ENCODE assay signal across 9 mouse cellular contexts in genomic region chr10:81322444-81322843, GRCm38 (mm10). TPM values are rescaled to one million over a fixed set of nuclear protein-coding genes. Genes with fewer than 3 reads are reported as not detected.
DNase-seq lines count a peak whose midpoint lies in the region; ATAC-seq lines count a peak whose summit lies in the region.
"Had no signal": no experiment of that assay in that cellular context is flagged by ENCODE, and none has a peak within 500 bp of the region (broad histone marks: within the 10 kb centered on the region; RNA-seq: fewer than 3 reads in every experiment).

No protein-coding gene starts in this region.

- ATAC-seq in heart, embryonic 13.5 days (ENCODE audit: extremely low read depth, insufficient number of reproducible peaks, low FRiP score, low TSS enrichment) = no peak
- ATAC-seq in neural tube, embryonic 11.5 days (ENCODE audit: insufficient read depth, low FRiP score, low TSS enrichment) = no peak
- ATAC-seq in forebrain, embryonic 15.5 days (replicated peaks) = no peak
- no peak for ATAC-seq in neural tube, embryonic 12.5 days (ENCODE audit: low FRiP score, low read depth)
- ATAC-seq in monocyte, adult 5-6 weeks (replicated peaks; ENCODE audit: insufficient number of reproducible peaks, low FRiP score, low TSS enrichment, poor library complexity, severe bottlenecking) = no peak

- H3K27me3 ChIP-seq in heart, embryonic 13.5 days (replicated peaks) = no peaks in the 10 kb centered on the region
- H3K27me3 ChIP-seq in neural tube, embryonic 11.5 days (ENCODE audit: control insufficient read depth, insufficient read depth, low read length) = no peaks in the 10 kb centered on the region
- no peaks in the 10 kb centered on the region for H3K27me3 ChIP-seq in forebrain, embryonic 15.5 days
- no peaks in the 10 kb centered on the region for H3K27me3 ChIP-seq in neural tube, embryonic 12.5 days (replicated peaks)

- peak overlapping the region; percentile 99 for H3K4me3 ChIP-seq in heart, embryonic 13.5 days
- peak overlapping the region; percentile 69; the same call in 1 of the 2 replicates for H3K4me3 ChIP-seq in neural tube, embryonic 11.5 days (ENCODE audit: low read depth, low read length)
- H3K4me3 ChIP-seq in forebrain, embryonic 15.5 days = peak overlapping the region; percentile 72; the same call in 1 of the 2 replicates
- H3K4me3 ChIP-seq in neural tube, embryonic 12.5 days = peak overlapping the region; percentile 7; the same call in 1 of the 2 replicates

- WGBS in heart, embryonic 13.5 days = 91% methylated on average over 27 of the region's 27 CpGs
- 96% methylated on average over 27 of the region's 27 CpGs for WGBS in neural tube, embryonic 11.5 days
- 91% methylated on average over 27 of the region's 27 CpGs for WGBS in forebrain, embryonic 15.5 days
- 96% methylated on average over 27 of the region's 27 CpGs for WGBS in neural tube, embryonic 12.5 days

- H3K36me3 ChIP-seq in heart, embryonic 13.5 days = peaks cover 67% of the 10 kb centered on the region
- H3K36me3 ChIP-seq in neural tube, embryonic 11.5 days (ENCODE audit: control insufficient read depth, insufficient read depth, low read length) = peaks cover 45% of the 10 kb centered on the region
- H3K36me3 ChIP-seq in forebrain, embryonic 15.5 days = peaks cover 60% of the 10 kb centered on the region
- H3K36me3 ChIP-seq in neural tube, embryonic 12.5 days = peaks cover 66% of the 10 kb centered on the region

- H3K27ac ChIP-seq in heart, embryonic 13.5 days (replicated peaks) = no peak overlapping the region
- H3K27ac ChIP-seq in neural tube, embryonic 11.5 days (ENCODE audit: low read depth, low read length) = no peak overlapping the region
- H3K27ac ChIP-seq in forebrain, embryonic 15.5 days (replicated peaks) = no peak overlapping the region
- no peak overlapping the region for H3K27ac ChIP-seq in neural tube, embryonic 12.5 days

- H3K4me2 ChIP-seq in heart, embryonic 13.5 days = peak overlapping the region; percentile 94
- peak overlapping the region; percentile 14; the same call in 1 of the 2 replicates for H3K4me2 ChIP-seq in neural tube, embryonic 11.5 days (ENCODE audit: low read depth)
- H3K4me2 ChIP-seq in forebrain, embryonic 15.5 days (replicated peaks) = no peak overlapping the region
- H3K4me2 ChIP-seq in neural tube, embryonic 12.5 days (replicated peaks) = peak overlapping the region; percentile 76

- no peaks in the 10 kb centered on the region for H3K9me3 ChIP-seq in heart, embryonic 13.5 days
- H3K9me3 ChIP-seq in neural tube, embryonic 11.5 days (ENCODE audit: control insufficient read depth, low read length) = no peaks in the 10 kb centered on the region
- no peaks in the 10 kb centered on the region for H3K9me3 ChIP-seq in forebrain, embryonic 15.5 days
- no peaks in the 10 kb centered on the region for H3K9me3 ChIP-seq in neural tube, embryonic 12.5 days

- no peak for DNase-seq in heart, adult 9 months (ENCODE audit: low spot score in 2 of 2)
- no peak for DNase-seq in neural tube, embryonic 11.5 days (ENCODE audit: low spot score)
- DNase-seq in neural tube, embryonic 10.5 days (ENCODE audit: extremely low spot score, low spot score) = no peak
- no peak for DNase-seq in left cerebral cortex, postnatal 36 days (ENCODE audit: low spot score in 2 of 2)
- DNase-seq: gastrocnemius, postnatal 25 days had no signal

- H3K4me1 ChIP-seq in heart, embryonic 13.5 days = peaks cover 52% of the 10 kb centered on the region
- H3K4me1 ChIP-seq in neural tube, embryonic 11.5 days (ENCODE audit: control insufficient read depth, insufficient read depth, low read length) = peaks cover 14% of the 10 kb centered on the region
- peaks cover 23% of the 10 kb centered on the region for H3K4me1 ChIP-seq in forebrain, embryonic 15.5 days
- peaks cover 26% of the 10 kb centered on the region for H3K4me1 ChIP-seq in neural tube, embryonic 12.5 days

- H3K9ac ChIP-seq in heart, embryonic 13.5 days = peak overlapping the region; percentile 96
- no peak overlapping the region for H3K9ac ChIP-seq in neural tube, embryonic 11.5 days (ENCODE audit: low read length)
- H3K9ac ChIP-seq in forebrain, embryonic 15.5 days (replicated peaks) = no peak overlapping the region
- no peak overlapping the region for H3K9ac ChIP-seq in neural tube, embryonic 12.5 days

- intact Hi-C loops in left cerebral cortex, postnatal 36 days (cut with DNase I) = no loop called here

RNA-seq across cellular contexts. Expression of gene Cactin, which starts 1.5 kb away (rescaled TPM):
- 25.6 and 28.2 TPM in 2 replicates for polyA plus RNA-seq in heart, embryonic 13.5 days (2015; fragmentation: Nextera tagmentation; extraction: Ambion mirVana)
- 39.4 and 46.2 TPM in 2 replicates for polyA plus RNA-seq in neural tube, embryonic 11.5 days (2014; fragmentation: Nextera tagmentation; extraction: Ambion mirVana)
- polyA plus RNA-seq in forebrain, embryonic 15.5 days (2015; fragmentation: Nextera tagmentation; extraction: Ambion mirVana) = 40.7 and 42.4 TPM in 2 replicates
- polyA plus RNA-seq in neural tube, embryonic 12.5 days (2016; fragmentation: Nextera tagmentation; extraction: Ambion mirVana) = 54.1 and 54.9 TPM in 2 replicates
- total RNA-seq in monocyte, adult 5-6 weeks (2017) = 24.5 to 34.3 TPM (median 25.5 TPM) in 3 replicates
- total RNA-seq in left cerebral cortex, postnatal 36 days (2021) = 10 to 100 TPM; 29.7 to 31.7 TPM

RNA-seq across cellular contexts. Expression of gene Tbxa2r, which starts 6.1 kb away (rescaled TPM):
- 13.6 and 14.7 TPM in 2 replicates for polyA plus RNA-seq in heart, embryonic 13.5 days (2015; fragmentation: Nextera tagmentation; extraction: Ambion mirVana)
- polyA plus RNA-seq in neural tube, embryonic 11.5 days (2014; fragmentation: Nextera tagmentation; extraction: Ambion mirVana) = 1.8 and 2.9 TPM in 2 replicates
- polyA plus RNA-seq in forebrain, embryonic 15.5 days (2015; fragmentation: Nextera tagmentation; extraction: Ambion mirVana) = 3.1 and 4.3 TPM in 2 replicates
- polyA plus RNA-seq in neural tube, embryonic 12.5 days (2016; fragmentation: Nextera tagmentation; extraction: Ambion mirVana) = 3.8 and 4.7 TPM in 2 replicates
- 0.19 TPM in 1 of 3 replicates, not detected in the others for total RNA-seq in monocyte, adult 5-6 weeks (2017)
- under 1 TPM; 0.45 to 0.99 TPM for total RNA-seq in left cerebral cortex, postnatal 36 days (2021)

RNA-seq across cellular contexts. Expression of gene Gipc3, which starts 20.6 kb away (rescaled TPM):
- 0.06 TPM in 1 of 2 replicates, not detected in the other for polyA plus RNA-seq in heart, embryonic 13.5 days (2015; fragmentation: Nextera tagmentation; extraction: Ambion mirVana)
- polyA plus RNA-seq in neural tube, embryonic 11.5 days (2014; fragmentation: Nextera tagmentation; extraction: Ambion mirVana) = not detected in 2 replicates
- polyA plus RNA-seq in forebrain, embryonic 15.5 days (2015; fragmentation: Nextera tagmentation; extraction: Ambion mirVana) = not detected in 2 replicates
- polyA plus RNA-seq in neural tube, embryonic 12.5 days (2016; fragmentation: Nextera tagmentation; extraction: Ambion mirVana) = not detected in 2 replicates
- not detected in 3 replicates for total RNA-seq in monocyte, adult 5-6 weeks (2017)
- 1 to 10 TPM; 1.4 to 1.8 TPM for total RNA-seq in left cerebral cortex, postnatal 36 days (2021)

RNA-seq across cellular contexts. Expression of gene Hmg20b, which starts 27.8 kb away (rescaled TPM):
- 81.9 and 90.9 TPM in 2 replicates for polyA plus RNA-seq in heart, embryonic 13.5 days (2015; fragmentation: Nextera tagmentation; extraction: Ambion mirVana)
- 104 and 110 TPM in 2 replicates for polyA plus RNA-seq in neural tube, embryonic 11.5 days (2014; fragmentation: Nextera tagmentation; extraction: Ambion mirVana)
- 41.4 and 43.3 TPM in 2 replicates for polyA plus RNA-seq in forebrain, embryonic 15.5 days (2015; fragmentation: Nextera tagmentation; extraction: Ambion mirVana)
- 95.6 TPM in 2 replicates for polyA plus RNA-seq in neural tube, embryonic 12.5 days (2016; fragmentation: Nextera tagmentation; extraction: Ambion mirVana)
- total RNA-seq in monocyte, adult 5-6 weeks (2017) = 28.8 to 40.1 TPM (median 38.7 TPM) in 3 replicates
- total RNA-seq in left cerebral cortex, postnatal 36 days (2021) = 10 to 100 TPM; 27.0 to 35.5 TPM

RNA-seq across cellular contexts. Expression of gene Pip5k1c, which starts 29.7 kb away (rescaled TPM):
- 31.0 and 32.0 TPM in 2 replicates for polyA plus RNA-seq in heart, embryonic 13.5 days (2015; fragmentation: Nextera tagmentation; extraction: Ambion mirVana)
- polyA plus RNA-seq in neural tube, embryonic 11.5 days (2014; fragmentation: Nextera tagmentation; extraction: Ambion mirVana) = 64.6 and 65.8 TPM in 2 replicates
- 123 and 127 TPM in 2 replicates for polyA plus RNA-seq in forebrain, embryonic 15.5 days (2015; fragmentation: Nextera tagmentation; extraction: Ambion mirVana)
- polyA plus RNA-seq in neural tube, embryonic 12.5 days (2016; fragmentation: Nextera tagmentation; extraction: Ambion mirVana) = 89.7 and 99.3 TPM in 2 replicates
- 47.3 to 69.4 TPM (median 50.3 TPM) in 3 replicates for total RNA-seq in monocyte, adult 5-6 weeks (2017)
- 100 to 1,000 TPM; 419 to 450 TPM for total RNA-seq in left cerebral cortex, postnatal 36 days (2021)

Comparison
In these comparisons a context has a peak if more than half of its experiments do, and no peak if none do; other contexts are left out.
1. H3K4me3 ChIP-seq: peak in every context shown above with its lines; median percentile 99 in heart, embryonic 13.5 days; 72 in forebrain, embryonic 15.5 days; 69 in neural tube, embryonic 11.5 days; 7 in neural tube, embryonic 12.5 days.